Mouse (Mus musculus): ENCODE data around the gene Kank2.
A peak's percentile ranks its signal among the peaks of the same experiment; 100 is the strongest.

DNA sequence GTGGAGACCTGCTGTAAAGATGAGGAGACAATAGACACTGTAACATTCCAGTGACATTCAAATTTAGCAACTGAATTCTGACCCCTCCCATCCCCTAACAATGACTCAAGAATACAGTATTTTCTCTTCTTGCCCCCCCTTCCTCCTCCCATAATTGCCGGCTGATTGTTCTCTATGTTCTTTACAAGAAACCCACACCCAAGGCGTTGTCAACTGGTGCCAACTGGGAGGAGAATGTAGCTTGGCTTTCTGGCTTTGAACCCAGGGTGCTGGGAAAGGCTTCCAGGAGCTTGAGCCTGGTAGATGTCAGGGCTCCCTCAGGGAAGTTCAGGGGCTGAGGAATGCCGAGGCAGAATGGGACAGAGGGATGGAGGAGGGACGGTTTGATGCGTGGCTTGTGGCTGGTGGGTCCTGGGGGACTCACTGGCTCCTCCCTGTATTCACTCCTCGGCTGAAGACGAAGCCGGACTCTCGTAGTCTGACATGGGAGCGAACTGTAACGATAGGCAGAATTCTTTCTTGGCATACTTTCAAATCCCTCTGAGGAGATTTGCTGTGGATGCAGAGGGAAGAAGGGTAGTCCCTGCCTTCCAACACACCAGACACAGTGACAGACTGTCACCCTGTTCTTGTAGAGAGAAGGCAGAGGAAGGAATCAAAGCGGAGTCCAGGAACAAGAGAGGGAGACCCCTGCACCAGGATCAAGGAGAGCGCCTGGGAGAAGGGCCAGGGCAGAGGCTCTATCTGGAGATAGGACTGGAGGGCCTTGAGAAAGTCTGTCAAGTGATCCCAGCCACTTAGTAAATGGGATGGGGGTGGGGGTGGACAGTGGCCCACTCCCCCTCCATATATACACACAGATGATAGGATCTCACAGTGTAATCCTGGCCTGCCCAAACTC, 29.8 kb downstream of the Kank2 start:
- TF ChIP-seq CTCF (IDR thresholded peaks at IDR 0.05) (no peak), EP300 (IDR thresholded peaks at IDR 0.05) (peak; percentile 32; the same call in 1 of the 2 replicates)
